Comparison of ENCODE assay signal across 13 mouse cellular contexts in the genomic region with DNA sequence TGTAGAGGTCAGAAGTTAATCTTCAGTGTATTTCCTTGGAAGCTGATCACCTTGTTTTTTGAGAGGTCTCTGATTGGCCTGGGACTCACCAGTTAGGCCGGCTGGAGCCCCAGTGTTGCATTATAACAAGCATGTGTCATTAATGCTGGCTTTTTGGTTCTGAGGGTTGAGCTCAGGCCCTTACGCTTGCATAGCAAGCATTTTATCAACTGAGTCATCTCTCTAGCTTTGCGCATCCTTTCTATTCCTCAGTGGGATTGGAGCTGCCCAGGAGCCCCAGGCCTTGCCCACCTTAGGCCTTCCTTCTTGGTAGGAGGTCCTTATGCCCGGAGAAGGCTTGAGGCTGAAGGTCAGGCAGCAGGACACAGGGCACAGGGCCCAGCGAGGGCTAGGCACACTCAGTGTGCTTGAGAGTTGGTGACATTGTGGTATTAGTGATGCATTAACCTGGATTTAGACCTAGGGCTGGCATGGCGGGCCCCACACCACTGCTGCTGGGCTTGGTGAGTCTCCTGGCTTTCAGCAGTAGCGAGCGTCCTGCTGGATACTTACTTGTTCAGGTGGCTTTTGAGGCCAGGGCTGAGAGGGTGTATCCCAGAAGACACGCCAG. TPM values are rescaled to one million over a fixed set of nuclear protein-coding genes. Genes with fewer than 3 reads are reported as not detected.
DNase-seq lines count a peak whose midpoint lies in the region; ATAC-seq and TF ChIP-seq lines count a peak whose summit lies in the region.
"Had no signal": no experiment of that assay in that cellular context is flagged by ENCODE, and none has a peak within 500 bp of the region (broad histone marks: within the 10 kb centered on the region; RNA-seq: fewer than 3 reads in every experiment).

No protein-coding gene starts in this region.

- no peaks in the 10 kb centered on the region for H3K9me3 ChIP-seq in heart, embryonic 10.5 days
- H3K9me3 ChIP-seq in lung, embryonic 14.5 days (ENCODE audit: low read depth, low read length) = no peaks in the 10 kb centered on the region
- H3K9me3 ChIP-seq in limb, embryonic 10.5 days (replicated peaks) = no peaks in the 10 kb centered on the region
- H3K9me3 ChIP-seq: forebrain, embryonic 12.5 days had no signal

- 71% methylated on average over 9 of the region's 9 CpGs for WGBS in heart, embryonic 10.5 days
- 74% methylated on average over 9 of the region's 9 CpGs for WGBS in lung, embryonic 14.5 days
- 77% methylated on average over 9 of the region's 9 CpGs for WGBS in limb, embryonic 10.5 days

- no peaks in the 10 kb centered on the region for H3K36me3 ChIP-seq in heart, embryonic 10.5 days
- no peaks in the 10 kb centered on the region; the same call in 1 of the 2 replicates for H3K36me3 ChIP-seq in lung, embryonic 14.5 days (ENCODE audit: insufficient read depth)
- 0 out of 2 replicates have a peak, but pooled peaks cover 9% of the 10 kb centered on the region for H3K36me3 ChIP-seq in limb, embryonic 10.5 days
- H3K36me3 ChIP-seq: forebrain, embryonic 12.5 days had no signal

- DNase-seq in heart, embryonic 10.5 days (ENCODE audit: low spot score) = no peak
- no peak for DNase-seq in heart, postnatal 4 days
- no peak for DNase-seq in lung, embryonic 14.5 days
- DNase-seq in lung, adult 18-20 months = no peak
- peak; percentile 83 for DNase-seq in kidney, adult 18-20 months
- DNase-seq in limb, embryonic 10.5 days (ENCODE audit: low spot score) = no peak
- DNase-seq in adrenal gland, adult (ENCODE audit: inconsistent age in 2 of 2, low spot score in 1 of 2) = no peak
- DNase-seq: adrenal gland, postnatal 10 days; cerebellum, adult 11 months; gastrocnemius, postnatal 36 days had no signal

- no peak overlapping the region for H3K4me2 ChIP-seq in lung, embryonic 14.5 days
- H3K4me2 ChIP-seq: forebrain, embryonic 12.5 days had no signal

- H3K27me3 ChIP-seq in heart, embryonic 10.5 days (ENCODE audit: insufficient read depth, poor library complexity, severe bottlenecking) = no peaks in the 10 kb centered on the region
- no peaks in the 10 kb centered on the region for H3K27me3 ChIP-seq in lung, embryonic 14.5 days (ENCODE audit: insufficient read depth, low read length)
- H3K27me3 ChIP-seq in limb, embryonic 10.5 days (ENCODE audit: low read depth, poor library complexity, severe bottlenecking) = no peaks in the 10 kb centered on the region
- H3K27me3 ChIP-seq: forebrain, embryonic 12.5 days had no signal

- peak overlapping the region; percentile 81 for H3K27ac ChIP-seq in heart, embryonic 10.5 days
- H3K27ac ChIP-seq in lung, embryonic 14.5 days (ENCODE audit: low read depth) = peak overlapping the region; percentile 2; the same call in 1 of the 2 replicates
- peak overlapping the region; percentile 57; the same call in 1 of the 2 replicates for H3K27ac ChIP-seq in limb, embryonic 10.5 days
- H3K27ac ChIP-seq: forebrain, embryonic 12.5 days had no signal

- TF ChIP-seq CTCF in lung, embryonic 14.5 days (IDR thresholded peaks at IDR 0.05; ENCODE audit: low read depth) = no peak

- ATAC-seq in lung, embryonic 14.5 days (ENCODE audit: insufficient read depth) = no peak
- ATAC-seq in activated CD4-positive, CD25-positive, alpha-beta regulatory T cell, adult 4 months = no peak
- ATAC-seq: inflammation-experienced regulatory T-cells, adult 6 months had no signal

- 0 out of 2 replicates have a peak overlapping the region, but pooled peaks have one; percentile 4 for H3K4me3 ChIP-seq in heart, embryonic 10.5 days
- H3K4me3 ChIP-seq in lung, embryonic 14.5 days (ENCODE audit: low read depth, low read length) = no peak overlapping the region
- no peak overlapping the region for H3K4me3 ChIP-seq in limb, embryonic 10.5 days
- H3K4me3 ChIP-seq: forebrain, embryonic 12.5 days had no signal

- no peak overlapping the region for H3K9ac ChIP-seq in lung, embryonic 14.5 days
- H3K9ac ChIP-seq: forebrain, embryonic 12.5 days had no signal

- peaks cover 100% of the 10 kb centered on the region for H3K4me1 ChIP-seq in heart, embryonic 10.5 days
- H3K4me1 ChIP-seq in lung, embryonic 14.5 days (ENCODE audit: insufficient read depth) = peaks cover 57% of the 10 kb centered on the region
- H3K4me1 ChIP-seq in limb, embryonic 10.5 days = peaks cover 100% of the 10 kb centered on the region

RNA-seq across cellular contexts. Expression of gene Glis2, which starts 6.3 kb away (rescaled TPM):
- 13.9 and 20.7 TPM in 2 replicates for polyA plus RNA-seq in heart, embryonic 10.5 days (2016; fragmentation: Nextera tagmentation; extraction: Ambion mirVana)
- total RNA-seq in heart, postnatal 4 days (2021) = 10 to 100 TPM; 35.3 to 43.8 TPM
- polyA plus RNA-seq in lung, embryonic 14.5 days (2014; fragmentation: Nextera tagmentation; extraction: Ambion mirVana) = 24.4 and 29.2 TPM in 2 replicates
- polyA plus RNA-seq in limb, embryonic 10.5 days (2016; fragmentation: Nextera tagmentation; extraction: Ambion mirVana) = 27.0 and 30.7 TPM in 2 replicates
- under 1 TPM in 1 of 2 experiments, not detected in 1; 0.71 TPM for polyA plus RNA-seq in activated CD4-positive, CD25-positive, alpha-beta regulatory T cell, adult 4 months (2017; shearing (Covaris generic))

RNA-seq across cellular contexts. Expression of gene Pam16, which starts 24.0 kb away (rescaled TPM):
- polyA plus RNA-seq in heart, embryonic 10.5 days (2016; fragmentation: Nextera tagmentation; extraction: Ambion mirVana) = 116 and 130 TPM in 2 replicates
- 10 to 100 TPM; 89.5 to 92.6 TPM for total RNA-seq in heart, postnatal 4 days (2021)
- polyA plus RNA-seq in lung, embryonic 14.5 days (2014; fragmentation: Nextera tagmentation; extraction: Ambion mirVana) = 81.9 and 86.3 TPM in 2 replicates
- polyA plus RNA-seq in limb, embryonic 10.5 days (2016; fragmentation: Nextera tagmentation; extraction: Ambion mirVana) = 108 and 113 TPM in 2 replicates
- polyA plus RNA-seq in activated CD4-positive, CD25-positive, alpha-beta regulatory T cell, adult 4 months (2017; shearing (Covaris generic)) = 10 to 100 TPM; 30.5 to 37.9 TPM

RNA-seq across cellular contexts. Expression of gene Vasn, which starts 38.9 kb away (rescaled TPM):
- 13.7 and 16.9 TPM in 2 replicates for polyA plus RNA-seq in heart, embryonic 10.5 days (2016; fragmentation: Nextera tagmentation; extraction: Ambion mirVana)
- total RNA-seq in heart, postnatal 4 days (2021) = 10 to 100 TPM; 17.7 to 18.2 TPM
- 23.1 and 23.5 TPM in 2 replicates for polyA plus RNA-seq in lung, embryonic 14.5 days (2014; fragmentation: Nextera tagmentation; extraction: Ambion mirVana)
- polyA plus RNA-seq in limb, embryonic 10.5 days (2016; fragmentation: Nextera tagmentation; extraction: Ambion mirVana) = 22.5 and 28.3 TPM in 2 replicates
- 1 to 10 TPM in 1 of 2 experiments, under 1 TPM in 1; 0.79 to 1.1 TPM for polyA plus RNA-seq in activated CD4-positive, CD25-positive, alpha-beta regulatory T cell, adult 4 months (2017; shearing (Covaris generic))

RNA-seq across cellular contexts. Expression of gene Dnaja3, which starts 39.0 kb away (rescaled TPM):
- 78.3 and 85.5 TPM in 2 replicates for polyA plus RNA-seq in heart, embryonic 10.5 days (2016; fragmentation: Nextera tagmentation; extraction: Ambion mirVana)
- total RNA-seq in heart, postnatal 4 days (2021) = 10 to 100 TPM; 82.7 to 84.7 TPM
- 58.7 and 59.3 TPM in 2 replicates for polyA plus RNA-seq in lung, embryonic 14.5 days (2014; fragmentation: Nextera tagmentation; extraction: Ambion mirVana)
- polyA plus RNA-seq in limb, embryonic 10.5 days (2016; fragmentation: Nextera tagmentation; extraction: Ambion mirVana) = 64.1 and 70.2 TPM in 2 replicates
- 10 to 100 TPM; 17.3 to 22.8 TPM for polyA plus RNA-seq in activated CD4-positive, CD25-positive, alpha-beta regulatory T cell, adult 4 months (2017; shearing (Covaris generic))

RNA-seq across cellular contexts. Expression of gene Tfap4, which starts 41.2 kb away (rescaled TPM):
- 9.5 and 17.5 TPM in 2 replicates for polyA plus RNA-seq in heart, embryonic 10.5 days (2016; fragmentation: Nextera tagmentation; extraction: Ambion mirVana)
- total RNA-seq in heart, postnatal 4 days (2021) = 1 to 10 TPM; 3.5 to 4.7 TPM
- polyA plus RNA-seq in lung, embryonic 14.5 days (2014; fragmentation: Nextera tagmentation; extraction: Ambion mirVana) = 23.0 and 24.1 TPM in 2 replicates
- polyA plus RNA-seq in limb, embryonic 10.5 days (2016; fragmentation: Nextera tagmentation; extraction: Ambion mirVana) = 41.4 and 48.5 TPM in 2 replicates
- 1 to 10 TPM; 4.1 to 6.2 TPM for polyA plus RNA-seq in activated CD4-positive, CD25-positive, alpha-beta regulatory T cell, adult 4 months (2017; shearing (Covaris generic))

Comparison
In these comparisons a context has a peak if more than half of its experiments do, and no peak if none do; other contexts are left out.
1. H3K27ac ChIP-seq: peak in every context shown above with its lines; median percentile 81 in heart, embryonic 10.5 days; 57 in limb, embryonic 10.5 days; 2 in lung, embryonic 14.5 days.